Mouse (Mus musculus): ENCODE measurements at regions not wholly inside any gene's neighbourhood (a gene's known extent, or its start where the extent isn't known, plus 50 kb on each side); places are given as distances from the start of the nearest gene placed in this dataset.

GRCm38 (mm10) chr16:71004211-71004610 lies 690.5 kb downstream of the Gbe1 start:
- Histone ChIP-seq H3K9me3 (replicated peaks) (no peaks in the 10 kb centered on the region), H3K4me2 (replicated peaks) (no peak overlapping the region), H3K27me3 (no peaks in the 10 kb centered on the region), H3K4me1 (no peaks in the 10 kb centered on the region), H3K27ac (no peak overlapping the region), H3K9ac (no peak overlapping the region), H3K4me3 (no peak overlapping the region), H3K36me3 (no peaks in the 10 kb centered on the region)
- 82% methylated on average over 4 of the region's 4 CpGs for WGBS
- peak; percentile 26; the same call in 1 of the 2 replicates for ATAC-seq (ENCODE audit: low FRiP score)

DNA sequence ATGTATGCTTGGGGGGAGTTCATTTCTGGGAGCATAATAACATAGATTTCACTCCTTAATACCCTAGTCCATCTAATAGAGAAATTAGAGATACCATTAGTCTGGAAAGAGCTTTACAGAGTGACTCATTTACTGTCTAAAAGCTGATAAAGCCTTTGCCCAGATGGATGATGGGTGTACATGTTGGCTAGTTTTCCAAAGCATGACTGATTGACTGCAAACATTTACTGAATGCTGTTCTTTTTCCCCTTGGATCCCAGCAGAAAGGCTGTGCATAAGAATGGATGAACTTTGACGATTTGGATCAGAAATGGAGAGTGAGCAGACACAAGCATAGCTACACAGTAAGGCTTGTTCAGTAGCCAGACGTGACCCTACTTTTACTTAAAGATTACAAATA lies 729.6 kb downstream of the Gbe1 start:
- Histone ChIP-seq H3K36me3 (no peaks in the 10 kb centered on the region), H3K4me2 (replicated peaks) (no peak overlapping the region)
- WGBS = 72% methylated on average over 2 of the region's 2 CpGs

GRCm38 (mm10) chr16:71054258-71054657 lies 740.5 kb downstream of the Gbe1 start:
- WGBS = 79% methylated on average over 2 of the region's 2 CpGs
- H3K9me3 ChIP-seq (replicated peaks) = no peaks in the 10 kb centered on the region
- no peak overlapping the region for H3K4me3 ChIP-seq
- no peaks in the 10 kb centered on the region for H3K36me3 ChIP-seq
- H3K4me2 ChIP-seq (replicated peaks) = no peak overlapping the region
- no peaks in the 10 kb centered on the region for H3K27me3 ChIP-seq
- H3K4me1 ChIP-seq = no peaks in the 10 kb centered on the region
- H3K9ac ChIP-seq = no peak overlapping the region
- no peak for ATAC-seq (ENCODE audit: low FRiP score)
- H3K27ac ChIP-seq = no peak overlapping the region

More for the DNA sequence above, 729.6 kb downstream of the Gbe1 start:
- Histone ChIP-seq H3K27ac (no peak overlapping the region), H3K4me1 (no peaks in the 10 kb centered on the region), H3K9ac (no peak overlapping the region), H3K4me3 (no peak overlapping the region), H3K9me3 (replicated peaks) (no peaks in the 10 kb centered on the region), H3K27me3 (no peaks in the 10 kb centered on the region)
- no peak for ATAC-seq (ENCODE audit: low FRiP score)

- 79% methylated on average over 3 of the region's 3 CpGs for WGBS
- no peak overlapping the region for H3K27ac ChIP-seq
Observed at GRCm38 (mm10) chr16:71062754-71063153, 749.0 kb downstream of the Gbe1 start.

GRCm38 (mm10) chr16:71063361-71063932 lies 749.7 kb downstream of the Gbe1 start:
- 83% methylated on average over 3 of the region's 3 CpGs for WGBS
- H3K27me3 ChIP-seq = no peaks in the 10 kb centered on the region
- no peaks in the 10 kb centered on the region for H3K36me3 ChIP-seq
- H3K9ac ChIP-seq = no peak overlapping the region
- no peaks in the 10 kb centered on the region for H3K9me3 ChIP-seq (replicated peaks)
- no peak overlapping the region for H3K4me2 ChIP-seq (replicated peaks)
- H3K27ac ChIP-seq = no peak overlapping the region
- H3K4me1 ChIP-seq = no peaks in the 10 kb centered on the region
- no peak for ATAC-seq (ENCODE audit: low FRiP score)
- no peak overlapping the region for H3K4me3 ChIP-seq

More at GRCm38 (mm10) chr16:71062754-71063153, 749.0 kb downstream of the Gbe1 start:
- Histone ChIP-seq H3K9ac (no peak overlapping the region), H3K4me3 (no peak overlapping the region), H3K9me3 (replicated peaks) (no peaks in the 10 kb centered on the region), H3K4me1 (no peaks in the 10 kb centered on the region), H3K4me2 (replicated peaks) (no peak overlapping the region), H3K36me3 (no peaks in the 10 kb centered on the region), H3K27me3 (no peaks in the 10 kb centered on the region)
- no peak for ATAC-seq (ENCODE audit: low FRiP score)

DNA sequence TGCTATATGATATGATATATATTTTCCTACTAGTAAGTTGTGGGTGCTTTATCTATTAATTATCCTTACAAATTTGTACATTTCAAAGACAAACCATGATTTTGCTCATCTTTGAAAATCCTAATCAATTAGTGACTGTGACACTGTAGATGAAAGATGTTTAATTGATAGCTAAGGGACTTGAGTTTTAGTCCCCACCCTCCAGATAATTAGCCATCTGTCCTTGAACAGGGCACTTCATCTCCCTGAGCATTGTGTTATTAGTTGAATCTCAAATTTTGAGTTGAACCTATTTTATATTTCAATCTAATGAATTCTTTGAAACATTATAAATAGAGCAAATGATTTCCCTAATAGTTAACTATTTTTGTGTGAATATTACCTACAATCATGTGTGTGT lies 756.4 kb downstream of the Gbe1 start:
- ATAC-seq (ENCODE audit: low FRiP score) = peak; percentile 58; the same call in 1 of the 2 replicates
- Histone ChIP-seq H3K4me3 (no peak overlapping the region), H3K36me3 (no peaks in the 10 kb centered on the region), H3K27ac (no peak overlapping the region), H3K9me3 (replicated peaks) (no peaks in the 10 kb centered on the region), H3K9ac (no peak overlapping the region), H3K4me2 (replicated peaks) (no peak overlapping the region), H3K4me1 (no peaks in the 10 kb centered on the region), H3K27me3 (no peaks in the 10 kb centered on the region)

- WGBS = 79% methylated on average over 3 of the region's 3 CpGs
- Histone ChIP-seq H3K4me2 (replicated peaks) (no peak overlapping the region), H3K36me3 (no peaks in the 10 kb centered on the region), H3K4me3 (no peak overlapping the region), H3K9me3 (replicated peaks) (no peaks in the 10 kb centered on the region), H3K27me3 (no peaks in the 10 kb centered on the region), H3K9ac (no peak overlapping the region), H3K27ac (no peak overlapping the region), H3K4me1 (no peaks in the 10 kb centered on the region)
- ATAC-seq (ENCODE audit: low FRiP score) = no peak
Observed at GRCm38 (mm10) chr16:71102829-71103228, 789.1 kb downstream of the Gbe1 start.

- H3K4me2 ChIP-seq (replicated peaks) = no peak overlapping the region
- ATAC-seq (ENCODE audit: low FRiP score) = no peak
- no peak overlapping the region for H3K27ac ChIP-seq
Observed at GRCm38 (mm10) chr16:71108979-71109378, 795.2 kb downstream of the Gbe1 start.

GRCm38 (mm10) chr16:71114301-71114700 lies 800.6 kb downstream of the Gbe1 start:
- H3K4me2 ChIP-seq (replicated peaks) = no peak overlapping the region
- H3K36me3 ChIP-seq = no peaks in the 10 kb centered on the region
- H3K9ac ChIP-seq = no peak overlapping the region
- no peaks in the 10 kb centered on the region for H3K4me1 ChIP-seq
- H3K27ac ChIP-seq = no peak overlapping the region
- H3K27me3 ChIP-seq = no peaks in the 10 kb centered on the region
- H3K9me3 ChIP-seq (replicated peaks) = no peaks in the 10 kb centered on the region
- no peak for ATAC-seq (ENCODE audit: low FRiP score)
- no peak overlapping the region for H3K4me3 ChIP-seq
- 84% methylated on average over 3 of the region's 3 CpGs for WGBS

More at GRCm38 (mm10) chr16:71108979-71109378, 795.2 kb downstream of the Gbe1 start:
- H3K27me3 ChIP-seq = no peaks in the 10 kb centered on the region
- WGBS = 96% methylated on average over 1 of the region's 1 CpGs
- H3K4me3 ChIP-seq = no peak overlapping the region
- H3K9me3 ChIP-seq (replicated peaks) = no peaks in the 10 kb centered on the region
- no peak overlapping the region for H3K9ac ChIP-seq
- H3K4me1 ChIP-seq = no peaks in the 10 kb centered on the region
- H3K36me3 ChIP-seq = no peaks in the 10 kb centered on the region

DNA sequence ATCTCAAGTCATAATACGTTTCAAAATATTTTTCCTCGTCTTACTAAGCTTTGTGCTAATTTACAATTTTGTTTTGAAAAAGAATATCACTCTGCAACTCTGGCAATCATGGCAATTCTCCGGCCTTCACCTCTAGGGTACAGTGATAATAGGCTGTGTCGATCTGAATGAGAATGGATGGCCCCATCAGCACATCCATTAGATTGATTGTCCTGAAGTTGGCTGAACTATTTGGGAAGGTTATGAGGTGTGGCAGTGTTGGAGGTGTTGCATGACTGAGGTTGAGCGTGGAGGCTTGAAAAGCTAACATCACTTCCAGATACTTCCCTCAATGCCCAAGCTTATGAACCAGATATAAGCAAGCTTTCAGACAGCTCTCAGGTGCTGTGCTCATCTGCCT lies 807.0 kb downstream of the Gbe1 start:
- Histone ChIP-seq H3K9ac (no peak overlapping the region), H3K36me3 (no peaks in the 10 kb centered on the region), H3K4me3 (no peak overlapping the region), H3K9me3 (replicated peaks) (no peaks in the 10 kb centered on the region), H3K27me3 (no peaks in the 10 kb centered on the region), H3K4me1 (no peaks in the 10 kb centered on the region), H3K4me2 (replicated peaks) (no peak overlapping the region), H3K27ac (no peak overlapping the region)
- ATAC-seq (ENCODE audit: low FRiP score) = no peak
- WGBS = 85% methylated on average over 5 of the region's 5 CpGs

- Histone ChIP-seq H3K36me3 (no peaks in the 10 kb centered on the region), H3K4me1 (no peaks in the 10 kb centered on the region), H3K4me2 (replicated peaks) (no peak overlapping the region), H3K27me3 (no peaks in the 10 kb centered on the region), H3K9me3 (replicated peaks) (no peaks in the 10 kb centered on the region), H3K27ac (no peak overlapping the region), H3K4me3 (no peak overlapping the region), H3K9ac (no peak overlapping the region)
- ATAC-seq (ENCODE audit: low FRiP score) = no peak
- WGBS = 89% methylated on average over 4 of the region's 4 CpGs
Observed at GRCm38 (mm10) chr16:71123616-71124015, 809.9 kb downstream of the Gbe1 start.

GRCm38 (mm10) chr16:71132826-71133225 lies 819.1 kb downstream of the Gbe1 start:
- no peak overlapping the region for H3K27ac ChIP-seq
- no peak for ATAC-seq (ENCODE audit: low FRiP score)
- no peak overlapping the region for H3K9ac ChIP-seq
- no peaks in the 10 kb centered on the region for H3K9me3 ChIP-seq (replicated peaks)
- H3K4me2 ChIP-seq (replicated peaks) = no peak overlapping the region
- H3K4me3 ChIP-seq = no peak overlapping the region
- H3K36me3 ChIP-seq = no peaks in the 10 kb centered on the region
- no peaks in the 10 kb centered on the region for H3K4me1 ChIP-seq
- no peaks in the 10 kb centered on the region for H3K27me3 ChIP-seq

GRCm38 (mm10) chr16:71138668-71139067 lies 824.9 kb downstream of the Gbe1 start:
- no peak for ATAC-seq (ENCODE audit: low FRiP score)
- Histone ChIP-seq H3K4me2 (replicated peaks) (no peak overlapping the region), H3K4me3 (no peak overlapping the region), H3K27me3 (no peaks in the 10 kb centered on the region), H3K27ac (no peak overlapping the region), H3K4me1 (no peaks in the 10 kb centered on the region), H3K36me3 (no peaks in the 10 kb centered on the region), H3K9me3 (replicated peaks) (no peaks in the 10 kb centered on the region), H3K9ac (no peak overlapping the region)
- WGBS = 68% methylated on average over 3 of the region's 3 CpGs
